Mouse (Mus musculus) lung, embryonic 16.5 days (tissue): Measurements from ENCODE around the gene Rabgap1l. TPM values are rescaled to one million over a fixed set of nuclear protein-coding genes. Genes with fewer than 3 reads are reported as not detected.

Experiments used
- ATAC-seq: fragments of 200-750 bp; cut with Nextera tagmentation; 2 replicates; pipeline ENCODE4 v1.8.0; 2017; ENCODE audit warnings: low read depth, mild to moderate bottlenecking, moderate library complexity
- H3K27ac ChIP-seq: fragments of 300-500 bp; sonication (generic); 2 replicates; pipeline ENCODE4 v1.5.1; 2014; ENCODE audit warnings: mild to moderate bottlenecking, control low read depth, low read length
- H3K27me3 ChIP-seq: fragments of 300-500 bp; sonication (generic); 2 replicates; pipeline ENCODE4 v1.6.1; 2014; ENCODE audit warnings: low read depth, low read length, mixed read lengths; ENCODE audit not compliant: control insufficient read depth, insufficient read depth
- H3K36me3 ChIP-seq: fragments of 300-500 bp; sonication (generic); 2 replicates; pipeline ENCODE4 v1.6.1; 2014; ENCODE audit warnings: low read length; ENCODE audit not compliant: control insufficient read depth, insufficient read depth
- H3K4me1 ChIP-seq: fragments of 300-500 bp; sonication (generic); replicated peaks from 2 replicates; pipeline ENCODE4 v1.6.1; 2014; ENCODE audit warnings: low read length, mixed read lengths; ENCODE audit not compliant: control insufficient read depth, insufficient read depth
- H3K4me2 ChIP-seq: fragments of 300-500 bp; sonication (generic); 2 replicates; pipeline ENCODE4 v1.6.1; 2014; ENCODE audit warnings: low read depth, low read length, control low read depth
- H3K4me3 ChIP-seq: fragments of 300-500 bp; sonication (generic); 2 replicates; pipeline ENCODE4 v1.5.1; 2014; ENCODE audit warnings: mild to moderate bottlenecking, low read length, control low read depth
- H3K9ac ChIP-seq: fragments of 300-500 bp; sonication (generic); 2 replicates; pipeline ENCODE4 v1.6.1; 2014; ENCODE audit warnings: low read length, control low read depth
- H3K9me3 ChIP-seq: fragments of 300-500 bp; sonication (generic); 2 replicates; pipeline ENCODE4 v1.6.1; 2016; ENCODE audit warnings: low read length; ENCODE audit not compliant: control insufficient read depth
- WGBS: fragments of 180-500 bp; shearing (Covaris S2); extraction: QIAGEN DNeasy Blood & Tissue Kit; methylation state at CpG from one replicate; pipeline ENCODE4 v1.1.7; 2014; 5-methylcytosine and 5-hydroxymethylcytosine counted together
- polyA plus RNA-seq: library from polyadenylated mRNA; unstranded; fragments of >200 nt; fragmentation: Nextera tagmentation; extraction: Ambion mirVana; gene quantifications from 2 replicates; pipeline ENCODE4 v1.2.1, GENCODE M21; 2015

Rabgap1l gene
- polyA plus RNA-seq, 1 experiment from 2014 or later: 28.2 TPM

GRCm38 (mm10) chr1:160408302-160408897 is 384.6 kb downstream of the Rabgap1l start:
- ATAC-seq: peak; percentile 52; the same call in 1 of the 2 replicates
- no peaks in the 10 kb centered on the region for H3K9me3 ChIP-seq
- no peaks in the 10 kb centered on the region for H3K27me3 ChIP-seq
- 35% methylated on average over 4 of the region's 4 CpGs for WGBS
- no peak overlapping the region for H3K4me3 ChIP-seq
- no peak overlapping the region for H3K9ac ChIP-seq
- H3K27ac ChIP-seq: no peak overlapping the region
- no peak overlapping the region for H3K4me2 ChIP-seq
- no peaks in the 10 kb centered on the region for H3K4me1 ChIP-seq
- H3K36me3 ChIP-seq: no peaks in the 10 kb centered on the region

GRCm38 (mm10) chr1:160399428-160399827 is 393.6 kb downstream of the Rabgap1l start:
- H3K4me1 ChIP-seq: no peaks in the 10 kb centered on the region
- no peak overlapping the region for H3K4me3 ChIP-seq
- no peak overlapping the region for H3K9ac ChIP-seq
- no peak overlapping the region for H3K27ac ChIP-seq
- H3K27me3 ChIP-seq: no peaks in the 10 kb centered on the region
- no peak overlapping the region for H3K4me2 ChIP-seq
- no peak for ATAC-seq
- no peaks in the 10 kb centered on the region for H3K36me3 ChIP-seq
- no peaks in the 10 kb centered on the region for H3K9me3 ChIP-seq

GRCm38 (mm10) chr1:160397037-160397436 is 396.0 kb downstream of the Rabgap1l start:
- no peaks in the 10 kb centered on the region for H3K4me1 ChIP-seq
- H3K9me3 ChIP-seq: no peaks in the 10 kb centered on the region
- WGBS: 25% methylated on average over 2 of the region's 2 CpGs
- no peaks in the 10 kb centered on the region for H3K27me3 ChIP-seq
- H3K36me3 ChIP-seq: no peaks in the 10 kb centered on the region
- H3K9ac ChIP-seq: no peak overlapping the region
- no peak overlapping the region for H3K27ac ChIP-seq
- H3K4me2 ChIP-seq: no peak overlapping the region
- no peak for ATAC-seq
- no peak overlapping the region for H3K4me3 ChIP-seq

- Histone ChIP-seq H3K4me3 (no peak overlapping the region), H3K27me3 (no peaks in the 10 kb centered on the region), H3K4me2 (no peak overlapping the region), H3K9me3 (no peaks in the 10 kb centered on the region), H3K4me1 (no peaks in the 10 kb centered on the region), H3K36me3 (no peaks in the 10 kb centered on the region), H3K27ac (no peak overlapping the region), H3K9ac (no peak overlapping the region)
- ATAC-seq: no peak
- 52% methylated on average over 2 of the region's 2 CpGs for WGBS
Measured at GRCm38 (mm10) chr1:160387446-160387845, 405.6 kb downstream of the Rabgap1l start.

- 100% methylated on average over 1 of the region's 1 CpGs for WGBS
- peaks cover 3% of the 10 kb centered on the region; the same call in 1 of the 2 replicates for H3K4me1 ChIP-seq
- no peaks in the 10 kb centered on the region for H3K27me3 ChIP-seq
- no peak overlapping the region for H3K4me2 ChIP-seq
- no peaks in the 10 kb centered on the region for H3K36me3 ChIP-seq
- H3K27ac ChIP-seq: no peak overlapping the region
- no peak for ATAC-seq
- H3K9me3 ChIP-seq: no peaks in the 10 kb centered on the region
- no peak overlapping the region for H3K4me3 ChIP-seq
- no peak overlapping the region for H3K9ac ChIP-seq
Measured at GRCm38 (mm10) chr1:160378367-160378766, 414.6 kb downstream of the Rabgap1l start.

- Histone ChIP-seq H3K9ac (no peak overlapping the region), H3K4me1 (peaks cover 3% of the 10 kb centered on the region; the same call in 1 of the 2 replicates), H3K4me3 (no peak overlapping the region), H3K9me3 (no peaks in the 10 kb centered on the region), H3K4me2 (no peak overlapping the region), H3K36me3 (no peaks in the 10 kb centered on the region), H3K27me3 (no peaks in the 10 kb centered on the region), H3K27ac (no peak overlapping the region)
- 42% methylated on average over 10 of the region's 10 CpGs for WGBS
- ATAC-seq: peak; percentile 93
Measured at GRCm38 (mm10) chr1:160377337-160378336, 415.4 kb downstream of the Rabgap1l start.

GRCm38 (mm10) chr1:160374490-160374889 is 418.5 kb downstream of the Rabgap1l start:
- no peak for ATAC-seq
- Histone ChIP-seq H3K27me3 (no peaks in the 10 kb centered on the region), H3K4me2 (no peak overlapping the region), H3K4me3 (no peak overlapping the region), H3K4me1 (peaks cover 10% of the 10 kb centered on the region), H3K9me3 (no peaks in the 10 kb centered on the region), H3K36me3 (no peaks in the 10 kb centered on the region), H3K9ac (no peak overlapping the region), H3K27ac (no peak overlapping the region)

- H3K4me2 ChIP-seq: no peak overlapping the region
- H3K27ac ChIP-seq: no peak overlapping the region
- H3K36me3 ChIP-seq: no peaks in the 10 kb centered on the region
- no peak overlapping the region for H3K9ac ChIP-seq
- H3K27me3 ChIP-seq: no peaks in the 10 kb centered on the region
- WGBS: 73% methylated on average over 7 of the region's 7 CpGs
- no peak overlapping the region for H3K4me3 ChIP-seq
- H3K4me1 ChIP-seq: peaks cover 10% of the 10 kb centered on the region
- H3K9me3 ChIP-seq: no peaks in the 10 kb centered on the region
- no peak for ATAC-seq
Measured at GRCm38 (mm10) chr1:160373306-160373705, 419.7 kb downstream of the Rabgap1l start.

- H3K4me3 ChIP-seq: no peak overlapping the region
- H3K36me3 ChIP-seq: no peaks in the 10 kb centered on the region
- no peak overlapping the region for H3K9ac ChIP-seq
- H3K4me1 ChIP-seq: peaks cover 7% of the 10 kb centered on the region
- H3K4me2 ChIP-seq: no peak overlapping the region
- H3K9me3 ChIP-seq: no peaks in the 10 kb centered on the region
- no peak overlapping the region for H3K27ac ChIP-seq
- no peaks in the 10 kb centered on the region for H3K27me3 ChIP-seq
- ATAC-seq: no peak
Measured at GRCm38 (mm10) chr1:160371696-160372095, 421.3 kb downstream of the Rabgap1l start.
